Mouse (Mus musculus) small intestine, adult 2 months (tissue): ENCODE results near the gene Rhoc.

Experiments used
- CTCF ChIP-seq: fragments of 200-500 bp; IDR thresholded peaks from 2 replicates; pipeline ENCODE4 v1.5.1; 2012; ENCODE audit warnings: low read depth, mild to moderate bottlenecking, control low read depth, inconsistent platforms, low read length, moderate library complexity, mixed read lengths; ENCODE audit not compliant: insufficient replicate concordance, insufficient read length; ENCODE audit errors: extremely low read depth
- POLR2A ChIP-seq: fragments of 200-500 bp; IDR thresholded peaks from 2 replicates; pipeline ENCODE4 v1.6.1; 2012; ENCODE audit warnings: low read depth, mild to moderate bottlenecking, control low read depth, inconsistent platforms, low read length, moderate library complexity

DNA sequence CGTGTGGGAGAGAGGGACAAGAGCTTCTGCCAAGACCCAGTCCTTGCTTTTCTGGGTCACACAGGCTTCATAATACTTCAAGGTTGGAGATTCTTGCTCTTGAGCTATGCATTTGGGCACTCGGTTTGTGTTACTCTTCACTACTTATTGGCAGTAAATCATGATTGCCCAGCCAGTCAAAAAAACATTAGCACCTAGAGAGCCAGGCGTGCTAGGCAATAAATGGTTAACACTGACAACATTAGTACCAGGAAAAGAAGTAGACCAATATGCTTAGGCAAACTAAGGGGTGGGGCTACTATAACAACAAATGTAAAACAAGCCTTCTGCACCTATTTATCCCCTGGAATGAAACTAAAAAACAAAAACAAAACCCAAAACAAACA, 30.6 kb downstream of the Rhoc start:
- no peak for TF ChIP-seq POLR2A
- no peak for TF ChIP-seq CTCF
